Mouse (Mus musculus) urinary bladder, adult 18-20 months (tissue): ENCODE measurements around the gene Jmjd6.

Experiments
- DNase-seq, 2 experiments: peaks; one replicate each; pipeline ENCODE4 v3.0.0; 2022; ENCODE audit warnings: low spot score in 2 of 2, mixed read lengths in 2 of 2

The Jmjd6 gene

GRCm38 (mm10) chr11:116843261-116844233, at the start of gene Jmjd6, which contains the start of gene Mettl23:
Jmjd6 (minus strand) TSS chr11:116843449.
Mettl23 (plus strand) TSS chr11:116843278.
- DNase-seq = peak; percentile 91 to 98

GRCm38 (mm10) chr11:116887136-116887535, 43.9 kb upstream of the Jmjd6 start:
- no peak for DNase-seq

GRCm38 (mm10) chr11:116885275-116886151, 42.3 kb upstream of the Jmjd6 start:
- DNase-seq = peak; percentile 53 to 62

- DNase-seq = no peak
These were observed 40.8 kb upstream of the Jmjd6 start for GRCm38 (mm10) chr11:116884061-116884460.

- DNase-seq = no peak
These were observed 39.2 kb upstream of the Jmjd6 start for GRCm38 (mm10) chr11:116882446-116882845.

- no peak for DNase-seq
These were observed 38.2 kb upstream of the Jmjd6 start for GRCm38 (mm10) chr11:116881440-116881839.

- no peak for DNase-seq
These were observed 37.6 kb upstream of the Jmjd6 start for GRCm38 (mm10) chr11:116880839-116881238.

GRCm38 (mm10) chr11:116878454-116878853, 35.2 kb upstream of the Jmjd6 start:
- DNase-seq = no peak

GRCm38 (mm10) chr11:116873987-116874386, 30.7 kb upstream of the Jmjd6 start:
- DNase-seq = no peak

- no peak for DNase-seq
These were observed 28.3 kb upstream of the Jmjd6 start for GRCm38 (mm10) chr11:116871538-116871937.

GRCm38 (mm10) chr11:116869641-116870040, 26.4 kb upstream of the Jmjd6 start:
- DNase-seq = no peak

GRCm38 (mm10) chr11:116869223-116869622, 26.0 kb upstream of the Jmjd6 start:
- DNase-seq = peak; percentile 23 to 45

- DNase-seq = no peak
These were observed 24.9 kb upstream of the Jmjd6 start for GRCm38 (mm10) chr11:116868129-116868528.

- no peak for DNase-seq
These were observed 22.8 kb upstream of the Jmjd6 start for GRCm38 (mm10) chr11:116865945-116866585.

GRCm38 (mm10) chr11:116864444-116864843, 21.2 kb upstream of the Jmjd6 start:
- no peak for DNase-seq

GRCm38 (mm10) chr11:116857183-116857850, 14.1 kb upstream of the Jmjd6 start:
- no peak for DNase-seq

- no peak for DNase-seq
These were observed 11.0 kb upstream of the Jmjd6 start for GRCm38 (mm10) chr11:116854279-116854678.

GRCm38 (mm10) chr11:116853512-116853928, 10.3 kb upstream of the Jmjd6 start:
- DNase-seq = peak in 1 of 2 experiments; percentile 95

- DNase-seq = peak; percentile 94 to 97
These were observed 9.8 kb upstream of the Jmjd6 start, which contains the start of gene Srsf2 for GRCm38 (mm10) chr11:116852891-116853511. Srsf2 (minus strand) TSS chr11:116853094.

- DNase-seq = peak; percentile 75 to 80
These were observed 9.1 kb upstream of the Jmjd6 start, which contains the start of gene Mfsd11 for GRCm38 (mm10) chr11:116852291-116852890. Mfsd11 (plus strand) TSS chr11:116852440.
